Mouse (Mus musculus): ENCODE data around the gene Olfr243. TPM values are rescaled to one million over a fixed set of nuclear protein-coding genes. Genes with fewer than 3 reads are reported as not detected.
"Not testable (repeated sequence)": the region's sequence is repeated elsewhere in the genome, so short reads cannot be mapped to it uniquely, and the experiment has no call there.

Gene Olfr243
- total RNA-seq (2014; fragmentation: Nextera tagmentation) (not detected in 2 replicates), total RNA-seq (2017) (not detected in 2 replicates), polyA plus RNA-seq (2012) (not detected in 2 replicates)

DNA sequence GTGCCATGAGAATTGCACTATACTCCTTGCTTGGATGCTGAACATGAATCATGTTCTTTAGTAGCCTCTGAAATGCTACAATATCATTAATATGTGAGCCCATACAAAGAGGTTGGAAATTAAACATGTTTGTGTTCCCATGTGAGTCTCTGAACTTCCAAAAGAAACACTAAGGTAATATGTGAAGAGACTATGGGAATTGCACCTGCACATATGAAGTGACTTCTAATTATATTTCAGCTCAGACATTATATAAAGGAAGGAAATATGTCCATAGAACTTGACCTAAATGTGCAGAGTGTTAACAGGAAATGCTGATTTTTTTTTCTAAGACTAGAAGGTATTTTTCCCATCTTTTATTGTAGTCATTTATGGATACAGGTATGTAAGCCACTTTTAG lies at the start of gene Olfr243:
Gene Olfr243 (plus strand): TSS at position 301 of the 400 bp plus-strand sequence.
- Histone ChIP-seq H3K4me3 (ENCODE audit: low read depth, low read length) (no peak within 1 kb of the TSS), H3K9me3 (replicated peaks) (no peaks in the 10 kb centered on the region), H3K27me3 (ENCODE audit: insufficient read depth, low read length) (no peaks in the 10 kb centered on the region), H3K4me1 (ENCODE audit: insufficient read depth, low read depth, low read length) (no peaks in the 10 kb centered on the region), H3K36me3 (replicated peaks) (no peaks in the 10 kb centered on the region)
- DNase-seq (ENCODE audit: low spot score) = no peak
- no peak for ATAC-seq (ENCODE audit: extremely low read depth, insufficient number of reproducible peaks, low FRiP score, poor library complexity, severe bottlenecking)
- TF ChIP-seq TAL1 (conservative IDR thresholded peaks at IDR 0.05; ENCODE audit: low read depth, low read length) (no peak), GATA1 (IDR thresholded peaks at IDR 0.05; ENCODE audit: borderline replicate concordance, low read length) (no peak), GATA2 (IDR thresholded peaks at IDR 0.05; ENCODE audit: borderline replicate concordance, low read depth, low read length) (no peak), POLR2AphosphoS5 (IDR thresholded peaks at IDR 0.05; ENCODE audit: insufficient replicate concordance, low read depth, low read length) (no peak), CTCF (IDR thresholded peaks at IDR 0.05; ENCODE audit: low read depth, low read length) (no peak)

GRCm38 (mm10) chr7:103671091-103671490 lies 43.4 kb upstream of the Olfr243 start, which contains the start of gene Olfr624:
Gene Olfr624, minus strand, starts transcription at chr7:103671191.
- Histone ChIP-seq H3K4me1 (ENCODE audit: insufficient read depth, low read depth, low read length) (no peaks in the 10 kb centered on the region), H3K4me3 (ENCODE audit: low read depth, low read length) (no peak within 1 kb of the TSS), H3K36me3 (replicated peaks) (no peaks in the 10 kb centered on the region), H3K9me3 (replicated peaks) (no peaks in the 10 kb centered on the region), H3K27me3 (ENCODE audit: insufficient read depth, low read length) (no peaks in the 10 kb centered on the region)
- TF ChIP-seq POLR2AphosphoS5 (IDR thresholded peaks at IDR 0.05; ENCODE audit: insufficient replicate concordance, low read depth, low read length) = no peak
- TF ChIP-seq CTCF (IDR thresholded peaks at IDR 0.05; ENCODE audit: low read depth, low read length) = no peak
- no peak for TF ChIP-seq GATA1 (IDR thresholded peaks at IDR 0.05; ENCODE audit: borderline replicate concordance, low read length)
- TF ChIP-seq TAL1 (conservative IDR thresholded peaks at IDR 0.05; ENCODE audit: low read depth, low read length) = no peak
- TF ChIP-seq GATA2 (IDR thresholded peaks at IDR 0.05; ENCODE audit: borderline replicate concordance, low read depth, low read length) = no peak
- DNase-seq (ENCODE audit: low spot score) (no peak), ATAC-seq (ENCODE audit: extremely low read depth, insufficient number of reproducible peaks, low FRiP score, poor library complexity, severe bottlenecking) (no peak)

DNA sequence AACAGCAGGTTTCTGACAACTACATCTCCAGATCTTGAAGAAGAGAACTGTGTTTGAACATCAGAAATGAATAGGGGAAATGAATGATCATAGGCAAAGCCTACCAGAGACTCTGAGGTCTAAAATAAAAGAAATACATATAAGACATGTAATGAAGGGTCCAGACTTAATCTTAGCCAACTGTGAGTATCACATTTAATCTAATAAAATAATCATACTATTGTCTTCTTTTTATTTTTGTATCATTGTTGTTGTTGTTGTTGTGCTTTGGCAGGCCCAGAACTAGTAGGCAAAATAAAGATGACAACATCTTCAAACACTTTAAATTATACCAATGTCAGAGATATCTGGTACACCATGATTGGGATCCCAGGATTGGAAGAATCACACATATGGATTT lies 32.1 kb upstream of the Olfr243 start, which contains the start of gene Olfr625-ps1:
Gene Olfr625-ps1 (plus strand): TSS at position 301 of the 400 bp plus-strand sequence.
- no peak for ATAC-seq (ENCODE audit: extremely low read depth, insufficient number of reproducible peaks, low FRiP score, poor library complexity, severe bottlenecking)
- Histone ChIP-seq H3K4me1 (ENCODE audit: insufficient read depth, low read depth, low read length) (no peaks in the 10 kb centered on the region), H3K4me3 (ENCODE audit: low read depth, low read length) (no peak within 1 kb of the TSS), H3K9me3 (replicated peaks) (no peaks in the 10 kb centered on the region), H3K27me3 (ENCODE audit: insufficient read depth, low read length) (no peaks in the 10 kb centered on the region), H3K36me3 (replicated peaks) (no peaks in the 10 kb centered on the region)
- TF ChIP-seq POLR2AphosphoS5 (IDR thresholded peaks at IDR 0.05; ENCODE audit: insufficient replicate concordance, low read depth, low read length) (no peak), GATA1 (IDR thresholded peaks at IDR 0.05; ENCODE audit: borderline replicate concordance, low read length) (no peak), CTCF (IDR thresholded peaks at IDR 0.05; ENCODE audit: low read depth, low read length) (no peak), TAL1 (conservative IDR thresholded peaks at IDR 0.05; ENCODE audit: low read depth, low read length) (no peak), GATA2 (IDR thresholded peaks at IDR 0.05; ENCODE audit: borderline replicate concordance, low read depth, low read length) (no peak)
- no peak for DNase-seq (ENCODE audit: low spot score)

DNA sequence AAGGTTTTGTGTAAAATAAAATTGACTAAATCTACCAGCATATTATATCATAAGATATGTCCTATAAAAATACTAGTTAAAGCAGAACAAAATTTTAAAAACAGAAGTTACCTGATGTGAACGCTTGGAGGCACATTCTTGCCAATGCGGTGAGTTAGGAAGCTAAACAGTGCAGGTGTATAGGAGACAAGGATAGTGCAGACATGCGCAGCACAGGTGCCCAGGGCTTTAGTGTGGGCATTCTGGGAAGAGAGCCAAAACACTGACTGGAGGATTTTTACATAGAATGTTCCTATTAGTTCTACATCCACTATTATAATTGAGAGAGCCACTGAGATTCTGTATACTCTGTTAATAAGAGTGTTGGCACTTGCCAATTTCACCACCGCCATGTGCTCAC lies 15.0 kb upstream of the Olfr243 start:
- H3K4me1 ChIP-seq (ENCODE audit: insufficient read depth, low read depth, low read length) = no peaks in the 10 kb centered on the region
- no peak overlapping the region for H3K4me3 ChIP-seq (ENCODE audit: low read depth, low read length)
- H3K36me3 ChIP-seq (replicated peaks) = no peaks in the 10 kb centered on the region
- DNase-seq (ENCODE audit: low spot score) (no peak), ATAC-seq (ENCODE audit: extremely low read depth, insufficient number of reproducible peaks, low FRiP score, poor library complexity, severe bottlenecking) (no peak)
- TF ChIP-seq GATA2 (IDR thresholded peaks at IDR 0.05; ENCODE audit: borderline replicate concordance, low read depth, low read length) (no peak), TAL1 (conservative IDR thresholded peaks at IDR 0.05; ENCODE audit: low read depth, low read length) (no peak), CTCF (IDR thresholded peaks at IDR 0.05; ENCODE audit: low read depth, low read length) (no peak), GATA1 (IDR thresholded peaks at IDR 0.05; ENCODE audit: borderline replicate concordance, low read length) (no peak), POLR2AphosphoS5 (IDR thresholded peaks at IDR 0.05; ENCODE audit: insufficient replicate concordance, low read depth, low read length) (no peak)
- H3K9me3 ChIP-seq (replicated peaks) = no peaks in the 10 kb centered on the region
- no peaks in the 10 kb centered on the region for H3K27me3 ChIP-seq (ENCODE audit: insufficient read depth, low read length)

GRCm38 (mm10) chr7:103712024-103712423 lies 2.4 kb upstream of the Olfr243 start:
- no peaks in the 10 kb centered on the region for H3K9me3 ChIP-seq (replicated peaks)
- TF ChIP-seq CTCF (IDR thresholded peaks at IDR 0.05; ENCODE audit: low read depth, low read length) = no peak
- TF ChIP-seq GATA2 (IDR thresholded peaks at IDR 0.05; ENCODE audit: borderline replicate concordance, low read depth, low read length) = no peak
- TF ChIP-seq GATA1 (IDR thresholded peaks at IDR 0.05; ENCODE audit: borderline replicate concordance, low read length) = no peak
- TF ChIP-seq POLR2AphosphoS5 (IDR thresholded peaks at IDR 0.05; ENCODE audit: insufficient replicate concordance, low read depth, low read length) = no peak
- TF ChIP-seq TAL1 (conservative IDR thresholded peaks at IDR 0.05; ENCODE audit: low read depth, low read length) = no peak
- DNase-seq (ENCODE audit: low spot score) (no peak), ATAC-seq (ENCODE audit: extremely low read depth, insufficient number of reproducible peaks, low FRiP score, poor library complexity, severe bottlenecking) (no peak)
- H3K4me3 ChIP-seq (ENCODE audit: low read depth, low read length) = no peak overlapping the region
- H3K27me3 ChIP-seq (ENCODE audit: insufficient read depth, low read length) = no peaks in the 10 kb centered on the region
- H3K4me1 ChIP-seq (ENCODE audit: insufficient read depth, low read depth, low read length) = no peaks in the 10 kb centered on the region
- no peaks in the 10 kb centered on the region for H3K36me3 ChIP-seq (replicated peaks)

GRCm38 (mm10) chr7:103716398-103716797 lies 1.9 kb downstream of the Olfr243 start:
- H3K4me3 ChIP-seq (ENCODE audit: low read depth, low read length); H3K36me3 ChIP-seq (replicated peaks); H3K9me3 ChIP-seq (replicated peaks); H3K27me3 ChIP-seq (ENCODE audit: insufficient read depth, low read length); DNase-seq (ENCODE audit: low spot score); ATAC-seq (ENCODE audit: extremely low read depth, insufficient number of reproducible peaks, low FRiP score, poor library complexity, severe bottlenecking); H3K4me1 ChIP-seq (ENCODE audit: insufficient read depth, low read depth, low read length): not testable (repeated sequence)

Measured in G1E (cell line).